Mouse (Mus musculus) heart, embryonic 10.5 days (tissue): ENCODE data around the gene Klkb1. TPM values are rescaled to one million over a fixed set of nuclear protein-coding genes. Genes with fewer than 3 reads are reported as not detected.

Experiments used
- DNase-seq: peaks from one replicate; pipeline ENCODE4 v3.0.0-alpha.2; 2017; ENCODE audit warnings: low spot score
- H3K27ac ChIP-seq: fragments of 300-500 bp; sonication (generic); 2 replicates; pipeline ENCODE4 v1.5.1; 2016; ENCODE audit warnings: mild to moderate bottlenecking
- H3K27me3 ChIP-seq: fragments of 300-500 bp; sonication (generic); 2 replicates; pipeline ENCODE4 v1.6.1; 2016; ENCODE audit warnings: mild to moderate bottlenecking; ENCODE audit not compliant: poor library complexity, insufficient read depth, severe bottlenecking
- H3K36me3 ChIP-seq: fragments of 300-500 bp; sonication (generic); 2 replicates; pipeline ENCODE4 v1.6.1; 2016; ENCODE audit warnings: mild to moderate bottlenecking, moderate library complexity
- H3K4me1 ChIP-seq: fragments of 300-500 bp; sonication (generic); 2 replicates; pipeline ENCODE4 v1.6.1; 2016; ENCODE audit warnings: mild to moderate bottlenecking
- H3K4me3 ChIP-seq: fragments of 300-500 bp; sonication (generic); 2 replicates; pipeline ENCODE4 v1.5.1; 2016; ENCODE audit warnings: mild to moderate bottlenecking, moderate library complexity
- H3K9me3 ChIP-seq: fragments of 300-500 bp; sonication (generic); 2 replicates; pipeline ENCODE4 v1.6.1; 2016; ENCODE audit warnings: mild to moderate bottlenecking, moderate library complexity
- WGBS: fragments of 180-500 bp; shearing (Covaris S2); methylation state at CpG from one replicate; pipeline ENCODE4 v1.1.7; 2016; 5-methylcytosine and 5-hydroxymethylcytosine counted together
- polyA plus RNA-seq: library from polyadenylated mRNA; unstranded; fragments of >200 nt; fragmentation: Nextera tagmentation; extraction: Ambion mirVana; gene quantifications from 2 replicates; pipeline ENCODE4 v1.2.1, GENCODE M21; 2016

Klkb1 gene
- polyA plus RNA-seq, 1 experiment from 2014 or later, result not detected

GRCm38 (mm10) chr8:45262851-45263250 is 31.8 kb downstream of the Klkb1 start:
- no peak for DNase-seq
- Histone ChIP-seq H3K4me3 (no peak overlapping the region), H3K27me3 (no peaks in the 10 kb centered on the region), H3K4me1 (no peaks in the 10 kb centered on the region), H3K36me3 (no peaks in the 10 kb centered on the region), H3K9me3 (no peaks in the 10 kb centered on the region), H3K27ac (no peak overlapping the region)
- whole genome bisulfite sequencing, result 79% methylated on average over 3 of the region's 3 CpGs

- Histone ChIP-seq H3K27me3 (no peaks in the 10 kb centered on the region), H3K9me3 (no peaks in the 10 kb centered on the region), H3K27ac (no peak within 1 kb of the TSS), H3K4me1 (no peaks in the 10 kb centered on the region), H3K36me3 (no peaks in the 10 kb centered on the region), H3K4me3 (no peak within 1 kb of the TSS)
- no peak for DNase-seq
- WGBS, result 70% methylated on average over 10 of the region's 10 CpGs
Measured at GRCm38 (mm10) chr8:45261920-45262319, 32.7 kb downstream of the Klkb1 start, which contains the start of gene F11. F11 (minus strand) TSS chr8:45262031.

- no peaks in the 10 kb centered on the region for H3K9me3 ChIP-seq
- no peaks in the 10 kb centered on the region for H3K36me3 ChIP-seq
- H3K27me3 ChIP-seq, result no peaks in the 10 kb centered on the region
- H3K4me1 ChIP-seq, result no peaks in the 10 kb centered on the region
- no peak overlapping the region for H3K4me3 ChIP-seq
- no peak for DNase-seq
- H3K27ac ChIP-seq, result no peak overlapping the region
- WGBS, result 85% methylated on average over 8 of the region's 8 CpGs
Measured at GRCm38 (mm10) chr8:45258421-45258820, 36.2 kb downstream of the Klkb1 start.

GRCm38 (mm10) chr8:45255040-45255439 is 39.6 kb downstream of the Klkb1 start:
- DNase-seq, result no peak
- no peaks in the 10 kb centered on the region for H3K36me3 ChIP-seq
- no peak overlapping the region for H3K4me3 ChIP-seq
- H3K27ac ChIP-seq, result no peak overlapping the region
- H3K9me3 ChIP-seq, result no peaks in the 10 kb centered on the region
- 82% methylated on average over 12 of the region's 12 CpGs for WGBS
- no peaks in the 10 kb centered on the region for H3K4me1 ChIP-seq
- H3K27me3 ChIP-seq, result no peaks in the 10 kb centered on the region

- no peaks in the 10 kb centered on the region for H3K36me3 ChIP-seq
- DNase-seq, result no peak
- no peaks in the 10 kb centered on the region for H3K27me3 ChIP-seq
- H3K9me3 ChIP-seq, result no peaks in the 10 kb centered on the region
- H3K27ac ChIP-seq, result no peak overlapping the region
- WGBS, result 75% methylated on average over 8 of the region's 8 CpGs
- no peak overlapping the region for H3K4me3 ChIP-seq
- no peaks in the 10 kb centered on the region for H3K4me1 ChIP-seq
Measured at GRCm38 (mm10) chr8:45254194-45254842, 40.3 kb downstream of the Klkb1 start.

- H3K4me3 ChIP-seq, result no peak overlapping the region
- 89% methylated on average over 1 of the region's 1 CpGs for WGBS
- no peaks in the 10 kb centered on the region for H3K36me3 ChIP-seq
- no peak overlapping the region for H3K27ac ChIP-seq
- no peaks in the 10 kb centered on the region for H3K4me1 ChIP-seq
- no peaks in the 10 kb centered on the region for H3K9me3 ChIP-seq
- H3K27me3 ChIP-seq, result no peaks in the 10 kb centered on the region
- no peak for DNase-seq
Measured at GRCm38 (mm10) chr8:45253586-45253985, 41.1 kb downstream of the Klkb1 start.

- no peaks in the 10 kb centered on the region for H3K4me1 ChIP-seq
- H3K36me3 ChIP-seq, result no peaks in the 10 kb centered on the region
- no peaks in the 10 kb centered on the region for H3K27me3 ChIP-seq
- H3K4me3 ChIP-seq, result no peak overlapping the region
- DNase-seq, result no peak
- WGBS, result 60% methylated on average over 2 of the region's 2 CpGs
- H3K27ac ChIP-seq, result no peak overlapping the region
- no peaks in the 10 kb centered on the region for H3K9me3 ChIP-seq
Measured at GRCm38 (mm10) chr8:45253111-45253510, 41.5 kb downstream of the Klkb1 start.

- Histone ChIP-seq H3K4me3 (no peak overlapping the region), H3K36me3 (no peaks in the 10 kb centered on the region), H3K4me1 (no peaks in the 10 kb centered on the region), H3K9me3 (no peaks in the 10 kb centered on the region), H3K27me3 (no peaks in the 10 kb centered on the region), H3K27ac (no peak overlapping the region)
- WGBS, result 64% methylated on average over 7 of the region's 7 CpGs
- no peak for DNase-seq
Measured at GRCm38 (mm10) chr8:45246307-45246706, 48.4 kb downstream of the Klkb1 start.

- H3K4me3 ChIP-seq, result no peak overlapping the region
- H3K9me3 ChIP-seq, result no peaks in the 10 kb centered on the region
- H3K36me3 ChIP-seq, result no peaks in the 10 kb centered on the region
- H3K27me3 ChIP-seq, result peaks cover 8% of the 10 kb centered on the region; the same call in 1 of the 2 replicates
- no peak for DNase-seq
- peaks cover 5% of the 10 kb centered on the region; the same call in 1 of the 2 replicates for H3K4me1 ChIP-seq
- 82% methylated on average over 8 of the region's 8 CpGs for WGBS
- H3K27ac ChIP-seq, result no peak overlapping the region
Measured at GRCm38 (mm10) chr8:45239363-45239762, 55.3 kb downstream of the Klkb1 start.

- DNase-seq, result no peak
- no peak overlapping the region for H3K4me3 ChIP-seq
- peaks cover 5% of the 10 kb centered on the region; the same call in 1 of the 2 replicates for H3K4me1 ChIP-seq
- H3K27me3 ChIP-seq, result peaks cover 8% of the 10 kb centered on the region; the same call in 1 of the 2 replicates
- no peaks in the 10 kb centered on the region for H3K36me3 ChIP-seq
- 26% methylated on average over 3 of the region's 3 CpGs for WGBS
- no peak overlapping the region for H3K27ac ChIP-seq
- no peaks in the 10 kb centered on the region for H3K9me3 ChIP-seq
Measured at GRCm38 (mm10) chr8:45238282-45238681, 56.4 kb downstream of the Klkb1 start.

GRCm38 (mm10) chr8:45236164-45236912 is 58.3 kb downstream of the Klkb1 start:
- no peaks in the 10 kb centered on the region for H3K36me3 ChIP-seq
- peak overlapping the region; percentile 35; the same call in 1 of the 2 replicates for H3K4me3 ChIP-seq
- no peak overlapping the region for H3K27ac ChIP-seq
- peaks cover 5% of the 10 kb centered on the region; the same call in 1 of the 2 replicates for H3K4me1 ChIP-seq
- peaks cover 8% of the 10 kb centered on the region; the same call in 1 of the 2 replicates for H3K27me3 ChIP-seq
- DNase-seq, result no peak
- no peaks in the 10 kb centered on the region for H3K9me3 ChIP-seq
- WGBS, result 29% methylated on average over 14 of the region's 14 CpGs

GRCm38 (mm10) chr8:45235228-45235627 is 59.4 kb downstream of the Klkb1 start:
- H3K27ac ChIP-seq, result no peak overlapping the region
- DNase-seq, result no peak
- no peaks in the 10 kb centered on the region for H3K9me3 ChIP-seq
- peaks cover 5% of the 10 kb centered on the region; the same call in 1 of the 2 replicates for H3K4me1 ChIP-seq
- peaks cover 8% of the 10 kb centered on the region; the same call in 1 of the 2 replicates for H3K27me3 ChIP-seq
- H3K36me3 ChIP-seq, result no peaks in the 10 kb centered on the region
- WGBS, result 77% methylated on average over 6 of the region's 6 CpGs
- no peak overlapping the region for H3K4me3 ChIP-seq

- peaks cover 8% of the 10 kb centered on the region; the same call in 1 of the 2 replicates for H3K27me3 ChIP-seq
- no peak overlapping the region for H3K27ac ChIP-seq
- peaks cover 5% of the 10 kb centered on the region; the same call in 1 of the 2 replicates for H3K4me1 ChIP-seq
- H3K4me3 ChIP-seq, result no peak overlapping the region
- H3K9me3 ChIP-seq, result no peaks in the 10 kb centered on the region
- no peaks in the 10 kb centered on the region for H3K36me3 ChIP-seq
- no peak for DNase-seq
- 68% methylated on average over 3 of the region's 3 CpGs for WGBS
Measured at GRCm38 (mm10) chr8:45233256-45233655, 61.4 kb downstream of the Klkb1 start.
